Mouse (Mus musculus): Measurements from ENCODE around the gene Cbwd1. TPM values are rescaled to one million over a fixed set of nuclear protein-coding genes. Genes with fewer than 3 reads are reported as not detected.
A peak's percentile ranks its signal among the peaks of the same experiment; 100 is the strongest.

The Cbwd1 gene
- total RNA-seq, 2 experiments from 2014 or later = 12.0 to 14.2 TPM

DNA sequence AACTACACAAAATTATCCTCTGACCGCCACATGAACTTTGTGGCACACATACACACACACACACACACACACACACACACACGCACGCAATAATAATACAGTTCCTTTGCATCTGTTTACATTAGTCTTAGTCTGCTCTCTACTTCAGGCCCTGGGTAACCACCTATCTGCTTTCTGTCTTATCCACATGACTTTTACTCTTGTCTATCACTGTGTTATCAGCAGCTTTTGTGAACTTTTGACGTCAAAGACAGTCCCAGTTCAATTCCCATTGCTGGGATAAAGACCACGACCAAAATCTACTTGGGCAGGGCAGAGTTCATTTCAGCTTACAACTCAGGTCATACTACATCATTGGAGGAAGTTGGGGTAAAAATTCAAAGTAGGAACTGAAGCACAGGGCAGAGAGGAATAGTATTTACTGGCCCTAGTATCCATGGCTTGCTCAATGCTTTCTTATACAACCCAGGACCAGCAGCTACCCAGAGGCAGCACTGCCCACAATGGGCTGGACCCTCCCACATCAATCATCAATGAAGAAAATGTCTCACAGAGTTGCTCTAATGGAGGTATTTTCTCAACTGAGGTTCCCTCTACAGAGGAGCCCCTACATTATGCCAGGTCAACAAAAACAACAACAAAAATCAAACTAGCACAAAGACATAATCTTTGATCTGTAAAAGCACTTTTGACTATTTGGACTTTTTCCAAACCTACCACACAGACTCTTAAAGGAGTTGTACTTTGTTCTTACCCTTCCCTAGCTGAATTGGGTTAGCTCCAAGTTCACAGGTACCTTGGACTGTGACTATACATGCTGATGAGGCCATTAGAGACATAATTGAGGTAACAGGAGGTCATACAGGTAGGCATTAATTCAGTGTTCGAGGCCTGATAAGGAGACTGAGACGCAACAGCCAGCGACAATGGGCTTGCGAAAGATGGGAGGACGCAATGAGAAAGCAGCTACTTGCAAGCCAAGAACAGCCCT is 17.7 kb upstream of the Cbwd1 start:
- DNase-seq (ENCODE audit: low spot score in 2 of 2) = no peak

DNA sequence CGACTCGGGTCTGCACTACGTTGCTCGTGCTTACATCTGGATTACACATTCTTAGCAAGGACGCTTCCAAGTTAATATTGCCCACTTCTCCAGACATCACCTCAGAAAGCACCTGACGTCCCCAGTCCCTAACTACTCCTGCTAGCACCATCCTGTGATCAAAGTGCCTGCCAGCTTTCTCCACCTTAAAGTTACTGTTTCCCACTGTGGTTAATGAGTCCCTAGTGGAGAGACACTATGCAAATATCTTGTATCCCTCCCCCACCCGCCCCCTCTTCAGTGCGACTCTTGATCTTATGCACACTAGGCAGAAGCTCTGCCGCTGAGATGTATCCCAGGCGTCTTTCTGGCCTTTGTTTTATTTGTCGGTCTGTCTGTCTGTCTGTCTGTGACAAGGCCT is 16.6 kb upstream of the Cbwd1 start:
- DNase-seq (ENCODE audit: low spot score in 2 of 2) = no peak

DNA sequence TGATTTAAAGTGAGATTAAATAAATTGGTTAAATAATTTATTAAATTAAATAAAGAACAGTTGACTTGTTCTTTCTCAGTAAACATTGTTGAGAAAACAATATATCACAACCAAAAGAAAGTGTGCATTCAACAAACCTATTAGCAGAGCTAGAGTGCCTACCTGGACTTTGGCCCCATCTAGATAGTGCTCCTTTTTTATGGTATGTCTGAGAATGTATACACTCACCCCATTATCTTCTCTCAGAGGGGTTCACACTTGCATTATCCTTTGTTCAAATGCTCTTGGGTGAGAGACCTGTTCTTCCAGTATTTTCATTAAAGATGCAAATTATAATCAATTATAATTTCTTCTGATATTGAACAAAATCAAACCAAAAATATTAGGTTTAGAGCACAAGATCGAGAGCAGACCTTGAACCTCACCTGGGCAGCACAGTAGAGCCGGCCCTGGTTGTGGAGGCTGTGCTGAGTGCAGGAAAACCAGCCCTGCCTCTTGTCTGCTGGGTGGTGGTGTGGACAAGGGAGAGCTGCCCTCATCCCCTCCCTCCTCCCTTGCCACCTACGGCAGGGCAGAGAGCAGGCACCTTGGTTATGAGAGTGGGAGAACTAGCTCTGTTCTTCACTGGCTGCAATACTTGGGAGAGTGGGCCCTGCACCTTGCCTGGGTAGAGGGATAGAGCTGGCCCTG is 11.4 kb upstream of the Cbwd1 start:
- DNase-seq (ENCODE audit: low spot score in 2 of 2) = no peak

DNA sequence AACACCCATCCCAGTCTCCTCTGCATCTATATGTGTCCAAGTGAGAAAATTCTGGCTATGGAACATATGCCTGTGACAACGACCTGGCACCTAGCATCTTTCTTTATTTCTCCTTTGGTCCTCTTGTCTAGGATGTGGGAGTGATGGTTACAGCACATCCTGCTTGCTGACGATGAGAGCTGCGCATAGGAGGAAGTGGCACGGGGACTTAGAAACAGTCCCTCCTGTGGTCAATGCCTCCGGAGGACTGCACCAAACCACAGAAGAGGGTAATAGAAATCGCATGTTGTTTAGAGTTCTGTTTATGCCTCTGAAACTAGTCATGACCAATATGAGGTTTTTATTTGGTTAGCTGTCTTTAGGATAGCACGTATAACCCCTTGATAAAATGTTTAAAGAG is 9.9 kb upstream of the Cbwd1 start:
- no peak for DNase-seq (ENCODE audit: low spot score in 2 of 2)

DNA sequence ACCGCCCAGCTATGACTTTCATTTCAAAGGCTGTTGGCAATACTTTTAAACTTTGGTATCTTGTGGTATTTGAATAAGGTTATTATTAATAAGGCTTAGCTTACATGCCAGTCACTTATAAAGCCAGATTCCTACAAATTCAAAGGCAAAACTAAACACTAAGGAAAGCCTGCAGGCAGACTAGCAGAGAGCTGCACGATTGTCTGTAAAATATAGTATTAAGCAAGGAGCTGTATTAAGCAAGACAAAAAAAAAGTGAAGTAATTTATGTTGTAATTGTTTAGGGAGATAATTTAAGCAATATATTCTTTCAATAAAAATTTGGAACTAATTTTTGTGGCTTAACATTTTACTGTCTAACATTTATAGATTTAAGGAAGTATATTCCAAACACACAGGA is 5.5 kb upstream of the Cbwd1 start:
- no peak for DNase-seq (ENCODE audit: low spot score in 2 of 2)

DNA sequence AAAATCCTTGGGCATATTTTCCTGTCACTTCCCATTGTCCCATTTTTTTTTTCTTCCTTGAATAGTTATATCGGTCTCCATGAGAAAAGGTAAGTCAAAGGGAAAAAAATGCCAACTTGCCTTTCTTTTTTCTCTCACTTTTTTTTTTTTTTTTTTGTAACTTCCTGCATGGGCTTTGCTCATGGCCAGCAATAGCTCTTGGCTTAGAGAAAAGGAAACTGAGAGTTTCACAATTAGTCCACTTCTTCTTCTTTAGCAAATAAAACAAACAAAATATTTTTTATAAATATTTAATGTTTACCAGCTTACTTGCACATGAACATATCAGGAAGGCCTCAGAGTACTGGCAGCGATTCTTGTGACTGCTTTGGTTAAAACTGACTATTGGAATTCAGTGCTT is 4.8 kb upstream of the Cbwd1 start:
- no peak for DNase-seq (ENCODE audit: low spot score in 2 of 2)

DNA sequence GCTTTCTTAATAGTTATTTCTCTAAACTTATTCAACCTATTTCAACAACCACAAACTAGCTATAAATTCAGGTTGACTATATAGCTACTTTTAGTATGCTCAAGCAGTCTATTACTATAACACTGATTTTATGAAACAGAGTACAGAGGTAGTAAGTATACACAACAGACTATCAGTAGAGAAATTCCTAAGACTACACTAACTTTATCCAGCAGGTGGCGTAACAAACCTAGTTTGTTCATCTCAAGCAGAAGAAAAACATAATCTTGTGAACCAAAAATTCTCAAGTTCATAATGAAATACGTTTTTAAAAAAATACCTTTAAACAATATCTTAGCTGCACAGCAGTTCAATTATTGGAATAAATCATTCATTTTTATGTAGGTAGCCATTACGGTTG is 2.9 kb downstream of the Cbwd1 start:
- DNase-seq (ENCODE audit: low spot score in 2 of 2) = no peak

DNA sequence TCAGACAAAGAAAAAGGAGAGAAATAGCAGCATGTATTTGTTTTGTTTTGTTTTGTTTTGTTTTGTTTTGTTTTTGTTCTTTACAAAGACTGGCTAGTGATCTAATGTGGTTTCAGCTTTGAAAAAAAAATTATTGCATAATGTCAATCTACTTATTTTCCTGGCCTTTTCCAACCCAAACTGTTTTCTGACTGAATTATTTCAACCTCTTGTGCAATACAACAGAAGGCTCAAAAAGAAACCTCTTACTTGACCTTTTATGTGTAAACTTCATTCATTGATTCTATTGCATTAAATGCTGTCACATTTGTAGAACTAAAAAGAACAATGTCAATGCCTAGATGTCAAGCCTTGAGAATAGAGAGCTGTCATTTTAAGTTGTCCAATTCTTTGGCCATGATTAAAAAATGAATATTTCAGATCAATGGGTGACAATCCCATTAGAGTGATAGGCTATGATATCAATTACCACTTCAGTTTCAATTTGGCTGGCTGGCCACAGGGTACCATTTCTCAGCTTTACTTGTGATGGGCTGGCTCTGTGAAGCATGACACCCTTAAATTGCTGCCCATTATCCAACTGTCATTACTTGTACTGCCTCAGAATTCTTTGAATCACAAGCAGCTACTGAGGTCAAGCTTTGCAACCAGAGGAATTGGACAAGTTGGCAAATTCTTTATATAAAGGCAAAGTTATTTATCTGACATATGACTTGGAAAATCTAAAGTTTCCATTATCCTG is 15.7 kb downstream of the Cbwd1 start:
- no peak for DNase-seq (ENCODE audit: low spot score in 2 of 2)

DNA sequence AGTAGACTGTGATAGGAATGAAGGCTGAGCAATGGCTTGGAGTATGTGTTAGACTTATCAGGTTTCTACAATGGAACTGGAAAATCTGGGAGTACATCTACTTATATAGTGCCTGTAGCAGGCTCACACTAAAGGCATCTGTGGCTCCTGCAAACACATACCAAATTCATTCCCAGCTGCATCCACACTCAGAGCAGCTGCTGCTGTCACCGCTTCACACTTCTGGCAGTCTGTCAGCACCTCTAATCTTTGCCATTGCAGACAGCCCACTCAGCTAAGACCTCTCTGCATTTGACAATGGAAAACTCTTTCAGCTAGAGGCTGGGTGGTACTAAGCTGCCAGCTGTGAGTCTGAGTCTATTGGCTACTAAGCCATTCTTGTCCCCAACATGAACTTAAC is 24.3 kb downstream of the Cbwd1 start:
- DNase-seq (ENCODE audit: low spot score in 2 of 2) = no peak

DNA sequence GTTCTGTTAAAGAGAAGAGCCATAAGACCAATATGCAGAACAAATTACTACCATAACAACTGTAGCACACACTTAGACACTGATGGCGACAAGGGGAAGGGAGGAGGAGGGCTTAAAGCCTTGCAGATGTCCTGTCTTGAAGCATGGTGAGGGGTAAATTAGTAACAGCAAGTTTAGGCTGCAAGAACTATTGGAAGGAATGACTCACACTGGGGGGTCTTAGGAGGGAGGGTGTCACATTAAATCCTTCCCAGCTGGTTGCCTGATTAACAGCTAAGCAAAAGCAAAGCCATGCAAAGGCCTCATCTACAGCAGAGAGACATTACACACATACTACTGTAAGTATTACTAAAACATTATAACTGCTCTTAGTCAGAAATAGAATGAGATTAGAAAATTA is 32.4 kb downstream of the Cbwd1 start:
- DNase-seq (ENCODE audit: low spot score in 2 of 2) = no peak

DNA sequence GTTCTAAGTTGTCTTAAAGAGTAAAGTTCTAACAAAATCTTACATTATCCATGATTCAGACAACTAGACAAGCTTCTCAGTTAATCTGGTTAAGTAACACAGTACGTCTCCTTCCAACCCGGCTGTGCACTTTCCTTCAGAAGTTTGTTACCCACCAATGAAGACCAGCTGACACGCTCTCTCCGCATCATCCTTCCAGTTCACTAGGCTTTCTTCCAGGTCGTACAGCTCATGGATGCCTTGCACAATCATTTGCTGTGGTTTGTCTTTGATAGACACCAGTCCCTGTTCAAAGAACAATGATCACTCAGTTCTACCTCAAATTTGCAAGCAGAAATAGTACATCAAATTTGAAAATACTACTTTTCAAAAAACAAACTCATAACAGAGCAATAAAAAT is 40.5 kb downstream of the Cbwd1 start:
- DNase-seq (ENCODE audit: low spot score in 2 of 2) = no peak

DNA sequence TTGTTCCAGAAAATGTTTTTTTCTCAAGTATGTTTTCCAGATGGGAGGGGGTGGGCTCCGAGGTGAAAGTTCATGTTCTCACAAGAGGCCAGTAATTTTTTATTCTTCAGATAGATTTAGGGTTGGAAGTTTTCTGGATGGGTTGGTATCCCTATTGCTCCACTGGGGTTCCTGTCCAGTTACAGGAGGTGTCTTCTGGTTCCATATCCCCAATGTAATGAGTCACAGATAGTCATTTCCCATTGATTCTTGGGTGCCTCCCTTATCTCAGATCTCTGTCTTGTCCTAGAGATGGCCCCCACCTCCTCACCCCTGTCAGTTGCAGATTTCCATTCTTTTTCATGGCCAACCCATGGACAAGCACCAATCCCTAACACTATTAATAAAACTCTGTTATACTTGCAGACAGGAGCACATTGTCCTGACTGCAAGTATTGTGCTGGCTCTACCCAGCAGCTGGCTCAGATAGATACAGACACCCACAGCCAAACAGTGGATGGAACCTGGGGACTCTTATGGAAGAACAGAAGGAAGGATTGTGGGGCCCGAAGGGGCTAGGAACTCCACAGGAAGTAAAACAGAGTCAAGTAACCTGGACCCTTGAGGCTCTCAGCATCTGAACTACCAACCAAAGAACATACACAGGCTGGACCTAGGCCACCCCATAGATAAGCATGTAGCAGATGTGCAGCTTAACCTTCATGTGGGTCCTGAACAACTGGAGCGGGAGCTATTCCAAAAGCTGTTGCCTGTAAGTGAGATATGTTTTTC is 52.8 kb downstream of the Cbwd1 start:
- DNase-seq (ENCODE audit: low spot score in 2 of 2) = no peak

DNA sequence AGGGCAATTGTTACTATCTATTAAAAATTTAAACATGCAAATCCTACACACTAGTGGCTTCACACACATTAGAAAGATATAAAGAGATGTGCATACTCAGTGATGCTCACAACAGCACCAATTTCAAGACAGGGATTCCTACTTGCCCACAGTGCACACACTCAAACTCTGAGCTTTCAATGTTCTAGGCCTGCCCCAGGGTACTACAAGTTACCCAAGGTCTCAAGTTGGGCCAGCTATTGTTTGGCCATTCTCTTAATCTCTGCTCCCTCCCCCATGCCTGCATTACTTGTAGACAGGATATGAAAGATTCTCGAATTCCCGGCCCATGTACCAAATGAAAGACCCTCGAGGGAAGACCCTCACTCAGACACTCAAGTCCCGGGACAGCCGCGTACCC is 53.8 kb downstream of the Cbwd1 start:
- DNase-seq (ENCODE audit: low spot score in 2 of 2) = no peak

DNA sequence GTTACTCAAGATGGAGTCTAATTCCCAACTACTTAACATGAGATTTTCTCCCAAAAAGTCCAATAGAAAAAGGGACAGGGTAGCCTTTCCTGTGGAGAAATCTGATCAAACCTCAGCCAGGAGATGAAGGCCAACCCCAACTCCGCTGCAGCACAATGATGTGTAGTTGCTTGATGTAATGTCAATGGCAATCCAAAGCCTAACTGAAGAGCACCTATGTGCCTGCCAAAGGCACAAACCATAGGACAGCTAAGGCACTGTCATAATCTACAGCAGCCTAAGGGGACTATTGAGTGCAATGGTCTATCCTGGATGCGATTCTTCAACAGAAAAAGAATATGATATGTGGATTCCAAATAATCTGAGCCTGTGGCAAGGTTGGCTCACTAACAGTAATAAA is 58.6 kb downstream of the Cbwd1 start:
- no peak for DNase-seq (ENCODE audit: low spot score in 2 of 2)

DNA sequence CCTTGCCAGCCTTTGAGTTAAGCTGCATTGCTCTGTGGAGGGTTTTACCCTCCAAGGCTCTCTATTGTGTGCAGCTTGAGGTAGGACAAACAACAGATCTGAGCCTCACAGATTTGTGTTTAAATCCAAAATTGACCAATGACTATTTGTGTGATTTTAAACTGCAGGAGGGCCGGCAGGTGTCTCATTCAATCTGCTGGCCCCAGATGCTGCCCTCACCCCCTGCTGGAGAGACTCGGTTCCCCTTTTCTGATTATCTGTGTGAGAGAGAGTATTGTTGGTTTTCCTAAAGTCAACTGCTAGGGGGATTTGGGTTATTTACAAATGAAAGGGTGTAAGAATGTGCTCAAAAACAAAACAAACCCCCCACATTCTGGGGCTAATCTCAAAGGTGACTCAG is 59.2 kb downstream of the Cbwd1 start:
- no peak for DNase-seq (ENCODE audit: low spot score in 2 of 2)

DNA sequence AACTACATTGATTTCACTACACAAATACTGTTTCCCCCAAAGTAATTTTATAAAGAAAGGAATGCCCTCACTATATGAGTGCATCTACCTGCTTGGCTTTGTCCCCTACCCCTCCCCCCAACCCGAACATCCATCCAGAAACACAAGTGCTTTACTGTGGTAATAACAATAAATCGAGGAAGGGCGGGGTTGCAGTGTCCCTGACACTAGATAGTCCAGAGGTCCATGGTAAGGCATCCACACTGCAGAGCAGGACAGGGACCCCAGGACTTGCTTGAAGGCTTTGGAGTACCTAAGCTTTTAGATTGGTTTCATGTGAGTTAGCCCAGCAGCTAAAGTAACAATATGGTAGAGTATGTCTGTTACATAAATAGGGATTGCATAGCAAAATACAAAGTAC is 59.7 kb downstream of the Cbwd1 start:
- DNase-seq (ENCODE audit: low spot score in 2 of 2) = no peak

DNA sequence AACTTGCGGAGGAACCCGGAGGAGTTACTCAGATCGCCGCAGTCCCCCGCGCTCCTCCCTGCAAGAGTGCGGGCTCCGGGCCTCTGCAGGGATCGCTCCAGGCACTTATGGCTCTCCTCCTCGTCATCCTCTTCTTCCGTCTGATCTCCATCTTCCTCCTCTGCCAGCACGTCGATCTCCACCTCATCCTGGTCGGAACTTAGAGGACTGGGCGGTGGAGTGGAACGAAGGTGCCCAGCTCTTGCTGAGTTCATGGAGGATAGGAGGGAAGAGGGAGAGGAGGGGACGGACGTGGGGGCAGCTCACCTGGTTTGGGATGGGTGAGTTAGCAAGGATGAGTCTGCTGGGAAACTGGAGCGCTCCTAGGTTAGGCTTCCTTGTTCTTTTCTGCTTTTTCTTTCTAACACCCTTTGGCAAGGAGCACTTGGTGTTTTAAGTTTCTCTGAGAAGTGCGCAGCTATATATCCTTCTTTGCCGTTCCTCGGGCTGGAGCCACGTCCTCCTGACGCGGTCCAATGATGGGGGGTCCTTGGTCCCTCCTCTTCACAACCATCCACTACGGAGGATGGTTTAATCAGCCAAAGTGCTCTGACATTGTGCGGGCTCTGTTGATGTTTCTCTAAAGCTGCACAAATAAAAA is 60.7 kb downstream of the Cbwd1 start, which contains the start of gene Foxd4:
Gene Foxd4 (minus strand): TSS at position 617 of the 640 bp plus-strand sequence.
- DNase-seq (ENCODE audit: low spot score in 2 of 2) = no peak

DNA sequence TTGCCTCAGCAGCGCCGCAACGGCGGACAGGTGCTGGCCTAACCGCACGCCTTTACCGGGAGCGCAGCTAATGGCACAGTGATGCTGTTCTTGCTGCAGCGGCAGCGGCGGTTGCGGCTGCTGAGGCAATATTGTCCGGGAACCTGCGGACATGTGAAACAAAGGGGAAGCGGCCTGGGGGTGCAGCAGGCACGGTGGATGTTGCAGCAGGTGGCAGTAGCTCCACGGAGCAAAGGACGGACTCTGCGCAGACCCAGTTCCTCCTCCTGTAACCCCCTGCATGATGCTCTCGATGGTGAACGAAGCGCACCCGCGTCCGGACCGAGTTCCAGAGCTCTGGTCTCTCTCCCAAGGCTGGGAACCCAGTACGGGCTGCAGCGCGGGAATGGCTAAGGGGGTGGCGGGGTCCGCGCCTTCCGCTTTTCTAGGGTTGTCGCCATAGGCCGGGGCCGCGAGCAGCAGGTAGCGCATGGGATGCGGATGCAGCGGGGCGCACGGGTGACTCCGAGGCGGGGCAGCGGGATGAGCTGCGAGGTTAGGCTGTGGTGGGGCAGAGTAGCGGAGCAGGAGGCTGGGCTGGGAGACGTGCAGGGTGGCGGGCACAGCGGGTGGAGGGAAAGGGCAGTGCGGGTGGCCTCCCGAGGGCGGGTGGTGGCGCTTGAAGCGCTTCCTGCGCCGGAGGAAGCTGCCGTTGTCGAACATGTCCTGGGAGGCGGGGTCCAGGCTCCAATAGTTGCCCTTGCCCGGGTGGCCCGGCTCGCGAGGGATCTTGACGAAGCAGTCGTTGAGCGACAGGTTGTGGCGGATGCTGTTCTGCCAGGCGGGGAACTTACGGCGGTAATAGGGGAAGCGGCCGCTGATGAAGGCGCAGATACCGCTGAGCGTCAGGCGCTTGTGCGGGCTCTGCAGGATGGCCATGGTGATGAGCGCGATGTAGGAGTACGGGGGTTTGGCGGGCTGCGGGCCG is 61.5 kb downstream of the Cbwd1 start:
- DNase-seq (ENCODE audit: low spot score in 2 of 2) = peak in 1 of 2 experiments; percentile 29

Data from layer of hippocampus, postnatal 10 days (tissue).